Comparison of ENCODE assay signal across 9 mouse cellular contexts in the genomic region with DNA sequence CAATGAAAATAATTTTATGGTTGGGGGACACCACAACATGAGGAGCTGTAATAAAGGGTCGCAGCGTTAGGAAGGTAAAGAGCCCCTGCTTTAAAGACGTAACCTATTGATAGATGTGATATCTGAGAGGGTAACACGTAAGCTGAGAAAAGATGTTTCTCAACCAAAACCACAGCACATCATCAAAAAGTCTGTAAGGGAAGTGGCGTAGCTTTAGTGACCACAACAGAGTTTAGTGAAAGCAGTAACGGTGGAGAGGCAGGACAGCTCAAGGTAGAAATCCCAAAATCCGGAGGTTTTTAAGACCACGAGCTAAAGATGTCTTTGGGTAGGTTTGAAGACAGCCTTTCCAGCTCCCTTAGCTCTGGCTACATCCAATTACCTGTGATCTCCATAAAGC. TPM values are rescaled to one million over a fixed set of nuclear protein-coding genes. Genes with fewer than 3 reads are reported as not detected.
DNase-seq lines count a peak whose midpoint lies in the region; ATAC-seq and TF ChIP-seq lines count a peak whose summit lies in the region.
"Had no signal": no experiment of that assay in that cellular context is flagged by ENCODE, and none has a peak within 500 bp of the region (broad histone marks: within the 10 kb centered on the region; RNA-seq: fewer than 3 reads in every experiment).

No protein-coding gene starts in this region.

- peaks cover 10% of the 10 kb centered on the region for H3K79me2 ChIP-seq in liver, adult 2 months (ENCODE audit: control insufficient read depth, insufficient read depth, low read length)

- peaks cover 9% of the 10 kb centered on the region for H3K4me1 ChIP-seq in liver, adult 2 months (ENCODE audit: control insufficient read depth, insufficient read depth, low read length)
- peaks cover 28% of the 10 kb centered on the region for H3K4me1 ChIP-seq in liver, embryonic 11.5 days (replicated peaks; ENCODE audit: control insufficient read depth, insufficient read depth, low read length)
- peaks cover 23% of the 10 kb centered on the region for H3K4me1 ChIP-seq in stomach, embryonic 16.5 days (ENCODE audit: control insufficient read depth, insufficient read depth, low read length)

- peak overlapping the region; percentile 97 for H3K27ac ChIP-seq in liver, adult 2 months (replicated peaks; ENCODE audit: insufficient read depth, low read depth, low read length)
- H3K27ac ChIP-seq in liver, embryonic 11.5 days (ENCODE audit: low read depth, low read length), result no peak overlapping the region; the same call in 1 of the 2 replicates
- H3K27ac ChIP-seq in stomach, embryonic 16.5 days (ENCODE audit: low read length), result peak overlapping the region; percentile 100

- peak; percentile 25 to 47 for DNase-seq in adrenal gland, adult (ENCODE audit: inconsistent age in 2 of 2, low spot score in 1 of 2)
- no peak for DNase-seq in adrenal gland, postnatal 4 days (ENCODE audit: low spot score in 2 of 2)
- no peak for DNase-seq in liver, adult 2 months (ENCODE audit: extremely low read depth, low read depth, low spot score)
- no peak for DNase-seq in liver
- DNase-seq in liver, embryonic 11.5 days (ENCODE audit: low spot score), result no peak
- DNase-seq in layer of hippocampus, postnatal 14 days (ENCODE audit: low spot score in 2 of 2), result no peak
- no peak for DNase-seq in frontal cortex, postnatal 25 days (ENCODE audit: low spot score in 2 of 2)
- DNase-seq: cerebellum, adult 8-10 months had no signal

- 93% methylated on average over 8 of the region's 8 CpGs for WGBS in liver, adult 2 months
- 83% methylated on average over 8 of the region's 8 CpGs for WGBS in liver, embryonic 11.5 days
- whole genome bisulfite sequencing in stomach, embryonic 16.5 days, result 91% methylated on average over 8 of the region's 8 CpGs

- ATAC-seq in liver, embryonic 11.5 days (replicated peaks; ENCODE audit: low FRiP score), result no peak
- ATAC-seq in stomach, embryonic 16.5 days (ENCODE audit: insufficient read depth, low FRiP score), result no peak

- no peak for TF ChIP-seq CTCF in liver, adult 2 months (IDR thresholded peaks at IDR 0.05; ENCODE audit: low read depth, low read length)

- no peak for TF ChIP-seq POLR2A in liver, adult 2 months (IDR thresholded peaks at IDR 0.05; ENCODE audit: extremely low read depth, insufficient read depth, low read length)

- peak overlapping the region; percentile 93 for H3K4me2 ChIP-seq in liver, embryonic 11.5 days
- peak overlapping the region; percentile 84 for H3K4me2 ChIP-seq in stomach, embryonic 16.5 days (ENCODE audit: low read depth, low read length)

- no peak overlapping the region for H3K4me3 ChIP-seq in liver, adult 2 months (ENCODE audit: insufficient read depth, low read depth, low read length)
- no peak overlapping the region for H3K4me3 ChIP-seq in liver, embryonic 11.5 days (ENCODE audit: low read depth, low read length)
- no peak overlapping the region for H3K4me3 ChIP-seq in stomach, embryonic 16.5 days (replicated peaks; ENCODE audit: low read length)

- no peaks in the 10 kb centered on the region for H3K9me3 ChIP-seq in liver, embryonic 11.5 days (ENCODE audit: control insufficient read depth, low read length)
- no peaks in the 10 kb centered on the region for H3K9me3 ChIP-seq in stomach, embryonic 16.5 days (replicated peaks; ENCODE audit: control insufficient read depth, low read length)

- H3K27me3 ChIP-seq in liver, adult 2 months (ENCODE audit: control insufficient read depth, insufficient read depth, low read length), result no peaks in the 10 kb centered on the region
- no peaks in the 10 kb centered on the region for H3K27me3 ChIP-seq in liver, embryonic 11.5 days (replicated peaks; ENCODE audit: control insufficient read depth, insufficient read depth, low read length)
- H3K27me3 ChIP-seq in stomach, embryonic 16.5 days (ENCODE audit: control insufficient read depth, insufficient read depth, low read length), result no peaks in the 10 kb centered on the region

- no peak overlapping the region for H3K9ac ChIP-seq in liver, adult 2 months (ENCODE audit: low read depth, low read length)
- H3K9ac ChIP-seq in liver, embryonic 11.5 days (ENCODE audit: low read depth, low read length), result 0 out of 2 replicates have a peak overlapping the region, but pooled peaks have one; percentile 96
- H3K9ac ChIP-seq in stomach, embryonic 16.5 days (ENCODE audit: low read length), result peak overlapping the region; percentile 98

- H3K36me3 ChIP-seq in liver, adult 2 months (ENCODE audit: control insufficient read depth, insufficient read depth, low read length), result peaks cover 10% of the 10 kb centered on the region
- peaks cover 8% of the 10 kb centered on the region; the same call in 1 of the 2 replicates for H3K36me3 ChIP-seq in liver, embryonic 11.5 days (ENCODE audit: control insufficient read depth, insufficient read depth, low read length)
- peaks cover 4% of the 10 kb centered on the region; the same call in 1 of the 2 replicates for H3K36me3 ChIP-seq in stomach, embryonic 16.5 days (ENCODE audit: control insufficient read depth, insufficient read depth, low read length)

RNA-seq across cellular contexts. Expression of gene Dnaja1, which starts 1.0 kb away (rescaled TPM):
- total RNA-seq in adrenal gland, postnatal 4 days (2021), result 100 to 1,000 TPM; 227 to 253 TPM
- total RNA-seq in liver, adult 2 months (2014; rRNA removed), result 85.2 and 135 TPM in 2 replicates
- 9.1 and 11.5 TPM in 2 replicates for polyA plus RNA-seq in liver, adult 2 months (2012; rRNA removed)
- polyA plus RNA-seq in liver, embryonic 11.5 days (2014; fragmentation: Nextera tagmentation; extraction: Ambion mirVana), result 389 and 420 TPM in 2 replicates
- 300 and 349 TPM in 2 replicates for polyA plus RNA-seq in stomach, embryonic 16.5 days (2015; fragmentation: Nextera tagmentation; extraction: Ambion mirVana)
- total RNA-seq in layer of hippocampus, postnatal 14 days (2021), result 100 to 1,000 TPM; 326 to 370 TPM

RNA-seq across cellular contexts. Expression of gene Aptx, which starts 17.9 kb away (rescaled TPM):
- 10 to 100 TPM; 23.4 to 25.6 TPM for total RNA-seq in adrenal gland, postnatal 4 days (2021)
- total RNA-seq in liver, adult 2 months (2014; rRNA removed), result 6.2 and 7.2 TPM in 2 replicates
- polyA plus RNA-seq in liver, adult 2 months (2012; rRNA removed), result 3.4 and 4.8 TPM in 2 replicates
- polyA plus RNA-seq in liver, embryonic 11.5 days (2014; fragmentation: Nextera tagmentation; extraction: Ambion mirVana), result 21.2 and 23.4 TPM in 2 replicates
- 24.1 and 24.2 TPM in 2 replicates for polyA plus RNA-seq in stomach, embryonic 16.5 days (2015; fragmentation: Nextera tagmentation; extraction: Ambion mirVana)
- 10 to 100 TPM; 23.6 to 26.7 TPM for total RNA-seq in layer of hippocampus, postnatal 14 days (2021)

RNA-seq across cellular contexts. Expression of gene Smu1, which starts 36.8 kb away (rescaled TPM):
- 10 to 100 TPM; 75.6 to 78.8 TPM for total RNA-seq in adrenal gland, postnatal 4 days (2021)
- total RNA-seq in liver, adult 2 months (2014; rRNA removed), result 53.0 and 58.3 TPM in 2 replicates
- polyA plus RNA-seq in liver, adult 2 months (2012; rRNA removed), result 16.2 TPM in 2 replicates
- 167 and 178 TPM in 2 replicates for polyA plus RNA-seq in liver, embryonic 11.5 days (2014; fragmentation: Nextera tagmentation; extraction: Ambion mirVana)
- 128 and 140 TPM in 2 replicates for polyA plus RNA-seq in stomach, embryonic 16.5 days (2015; fragmentation: Nextera tagmentation; extraction: Ambion mirVana)
- total RNA-seq in layer of hippocampus, postnatal 14 days (2021), result 10 to 100 TPM; 42.4 to 44.2 TPM

Comparison
In these comparisons a context has a peak if more than half of its experiments do, and no peak if none do; other contexts are left out.
1. DNase-seq: peak in adrenal gland, adult (2 of 2); none in adrenal gland, postnatal 4 days (0 of 2), liver, adult 2 months (single experiment), liver (single experiment), liver, embryonic 11.5 days (single experiment), layer of hippocampus, postnatal 14 days (0 of 2) and frontal cortex, postnatal 25 days (0 of 2).